Mouse (Mus musculus): Measurements from ENCODE around the gene Sfxn4. TPM values are rescaled to one million over a fixed set of nuclear protein-coding genes. Genes with fewer than 3 reads are reported as not detected.
A peak's percentile ranks its signal among the peaks of the same experiment; 100 is the strongest.

The Sfxn4 gene
- total RNA-seq, 1 experiment, result 1.2 TPM

DNA sequence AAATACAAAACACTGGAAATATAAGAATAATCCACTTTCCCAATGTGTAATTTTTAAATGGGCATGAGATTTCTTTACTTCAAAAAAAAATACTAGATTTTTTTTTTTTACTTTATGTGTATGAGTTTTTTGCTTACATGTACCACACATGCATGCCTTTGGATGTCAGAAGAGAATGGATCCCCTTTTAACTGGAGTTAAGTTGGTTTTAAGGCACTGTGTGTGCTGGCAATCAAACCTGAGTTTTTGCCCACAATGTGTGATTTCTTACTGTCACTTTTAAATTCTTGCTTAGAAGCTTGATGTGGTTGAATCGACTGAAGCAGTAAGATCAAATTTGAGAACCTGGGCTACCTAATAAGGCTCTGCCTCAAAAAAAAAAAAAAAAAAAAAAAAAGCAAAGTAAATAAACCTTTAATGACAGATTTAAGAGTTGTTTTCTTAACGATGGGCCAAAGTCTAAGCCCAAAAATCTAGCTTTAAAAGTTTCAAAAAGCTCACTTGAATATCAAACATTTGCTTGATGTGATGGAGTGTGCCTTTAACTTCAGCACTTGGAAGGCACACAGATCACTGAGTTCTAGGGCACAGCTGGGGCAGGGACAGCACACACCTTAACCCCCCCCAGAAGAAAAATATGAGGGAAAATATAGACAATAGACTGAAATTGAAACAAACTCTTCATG is 73.7 kb downstream of the Sfxn4 start:
- Histone ChIP-seq H3K9ac (ENCODE audit: insufficient read depth, low read depth, low read length, poor library complexity, severe bottlenecking) (no peak overlapping the region; the same call in 1 of the 2 replicates), H3K4me3 (ENCODE audit: insufficient read depth in 1 of 2, low read depth in 1 of 2, low read length in 2 of 2, poor library complexity in 1 of 2, severe bottlenecking in 1 of 2) (peak overlapping the region; percentile 7 to 25; a peak in 2 of 4 replicates)
- TF ChIP-seq ZC3H11A (IDR thresholded peaks at IDR 0.05; ENCODE audit: borderline replicate concordance, low read depth, low read length) (no peak), ZNF384 (IDR thresholded peaks at IDR 0.05; ENCODE audit: low read depth, low read length) (no peak), CHD2 (IDR thresholded peaks at IDR 0.05; ENCODE audit: low read depth, low read length) (no peak), MAFK (IDR thresholded peaks at IDR 0.05; ENCODE audit: insufficient read depth, low read depth, low read length) (no peak), HCFC1 (IDR thresholded peaks at IDR 0.05; ENCODE audit: borderline replicate concordance, insufficient read depth, low read length) (no peak)

More for the DNA sequence above, 73.7 kb downstream of the Sfxn4 start:
- H3K9me3 ChIP-seq (ENCODE audit: control insufficient read depth, insufficient read depth, low read depth, low read length), result no peaks in the 10 kb centered on the region
- H3K36me3 ChIP-seq (ENCODE audit: control insufficient read depth, insufficient read depth, low read length, poor library complexity, severe bottlenecking), result peaks cover 4% of the 10 kb centered on the region; the same call in 1 of the 2 replicates
- in situ Hi-C loops (cut with MboI; ENCODE audit: low sequenced_read_pairs in 2 of 2, unreplicated experiment in 2 of 2), result no loop called here
- H3K27ac ChIP-seq (ENCODE audit: insufficient read depth, low read depth, low read length, poor library complexity, severe bottlenecking), result no peak overlapping the region
- H3K4me1 ChIP-seq (ENCODE audit: control insufficient read depth in 2 of 2, insufficient read depth in 2 of 2, low read length in 2 of 2, poor library complexity in 1 of 2), result peaks cover 0 to 8% of the 10 kb centered on the region in 2 experiments; a peak in 2 of 4 replicates
- no peak for DNase-seq (ENCODE audit: low read depth, low spot score)

Other genes with a start within 250 kb of the Sfxn4 start
- gene Nanos1, start 105.5 kb downstream of the Sfxn4 start, total RNA-seq (2012; rRNA removed), result 5.4 and 6.9 TPM in 2 replicates
- 234 and 237 TPM in 2 replicates for gene Eif3a, start 70.8 kb downstream of the Sfxn4 start, total RNA-seq (2012; rRNA removed)
- 15.6 and 17.0 TPM in 2 replicates for gene Fam45a, start 49.9 kb downstream of the Sfxn4 start, total RNA-seq (2012; rRNA removed)
- gene Prdx3, start 13.1 kb upstream of the Sfxn4 start, total RNA-seq (2012; rRNA removed), result 35.1 and 43.9 TPM in 2 replicates
- 2.2 and 2.5 TPM in 2 replicates for gene Grk5, start 28.3 kb upstream of the Sfxn4 start, total RNA-seq (2012; rRNA removed)

All from ES-E14 (cell line).